Mouse (Mus musculus) E14TG2a.4 (cell line): ENCODE measurements around the gene Ptafr.

Experiments used
- CTCF ChIP-seq: conservative IDR thresholded peaks from 2 replicates; pipeline ENCODE4 v1.5.1; 2014; ENCODE audit warnings: low read length
- NANOG ChIP-seq: IDR thresholded peaks from 2 replicates; pipeline ENCODE4 v1.6.1; 2014; ENCODE audit warnings: borderline replicate concordance, low read length, mixed read lengths
- POU5F1 ChIP-seq: IDR thresholded peaks from 2 replicates; pipeline ENCODE4 v1.6.1; 2014; ENCODE audit warnings: low read length, borderline replicate concordance

- TF ChIP-seq CTCF = no peak
- no peak for TF ChIP-seq POU5F1
- TF ChIP-seq NANOG = no peak
These were observed 24.6 kb downstream of the Ptafr start for GRCm38 (mm10) chr4:132588512-132588911.
